Mouse (Mus musculus) embryonic facial prominence, embryonic 11.5 days (tissue): ENCODE measurements around the gene Fzd7. TPM values are rescaled to one million over a fixed set of nuclear protein-coding genes. Genes with fewer than 3 reads are reported as not detected.
A peak's percentile ranks its signal among the peaks of the same experiment; 100 is the strongest.

Experiments
- ATAC-seq: fragments of 200-750 bp; cut with Nextera tagmentation; replicated peaks from 2 replicates; pipeline ENCODE4 v1.8.0; 2017; ENCODE audit warnings: low read depth; ENCODE audit not compliant: insufficient number of reproducible peaks, low FRiP score, low TSS enrichment
- DNase-seq: peaks from one replicate; pipeline ENCODE4 v3.0.0-alpha.2; 2015; ENCODE audit warnings: low spot score
- H3K27ac ChIP-seq: fragments of 300-500 bp; sonication (generic); replicated peaks from 2 replicates; pipeline ENCODE4 v1.5.1; 2014; ENCODE audit warnings: mild to moderate bottlenecking, low read depth, low read length, control low read depth
- H3K27me3 ChIP-seq: fragments of 300-500 bp; sonication (generic); 2 replicates; pipeline ENCODE4 v1.6.1; 2014; ENCODE audit warnings: mild to moderate bottlenecking, low read length, moderate library complexity, mixed read lengths; ENCODE audit not compliant: control insufficient read depth, insufficient read depth
- H3K36me3 ChIP-seq: fragments of 300-500 bp; sonication (generic); replicated peaks from 2 replicates; pipeline ENCODE4 v1.6.1; 2014; ENCODE audit warnings: low read depth, mild to moderate bottlenecking, low read length, moderate library complexity, mixed read lengths; ENCODE audit not compliant: control insufficient read depth, insufficient read depth
- H3K4me1 ChIP-seq: fragments of 300-500 bp; sonication (generic); 2 replicates; pipeline ENCODE4 v1.6.1; 2014; ENCODE audit warnings: low read length, mixed read lengths; ENCODE audit not compliant: control insufficient read depth, insufficient read depth
- H3K4me2 ChIP-seq: fragments of 300-500 bp; sonication (generic); 2 replicates; pipeline ENCODE4 v1.6.1; 2014; ENCODE audit warnings: low read depth, mild to moderate bottlenecking, control low read depth, low read length, moderate library complexity
- H3K4me3 ChIP-seq: fragments of 300-500 bp; sonication (generic); 2 replicates; pipeline ENCODE4 v1.5.1; 2014; ENCODE audit warnings: low read depth, low read length, control low read depth
- H3K9ac ChIP-seq: fragments of 300-500 bp; sonication (generic); replicated peaks from 2 replicates; pipeline ENCODE4 v1.6.1; 2014; ENCODE audit warnings: mild to moderate bottlenecking, control low read depth, low read length
- H3K9me3 ChIP-seq: fragments of 300-500 bp; sonication (generic); replicated peaks from 2 replicates; pipeline ENCODE4 v1.6.1; 2016; ENCODE audit warnings: mild to moderate bottlenecking, low read length, inconsistent platforms, mixed read lengths; ENCODE audit not compliant: control insufficient read depth
- WGBS: fragments of 180-500 bp; shearing (Covaris S2); extraction: QIAGEN DNeasy Blood & Tissue Kit; methylation state at CpG from one replicate; pipeline ENCODE4 v1.1.7; 2014; 5-methylcytosine and 5-hydroxymethylcytosine counted together
- polyA plus RNA-seq: library from polyadenylated mRNA; unstranded; fragments of >200 nt; fragmentation: Nextera tagmentation; extraction: Ambion mirVana; gene quantifications from 2 replicates; pipeline ENCODE4 v1.2.1, GENCODE M21; 2014

The Fzd7 gene
- polyA plus RNA-seq, 1 experiment from 2014 or later = 19.3 TPM

DNA sequence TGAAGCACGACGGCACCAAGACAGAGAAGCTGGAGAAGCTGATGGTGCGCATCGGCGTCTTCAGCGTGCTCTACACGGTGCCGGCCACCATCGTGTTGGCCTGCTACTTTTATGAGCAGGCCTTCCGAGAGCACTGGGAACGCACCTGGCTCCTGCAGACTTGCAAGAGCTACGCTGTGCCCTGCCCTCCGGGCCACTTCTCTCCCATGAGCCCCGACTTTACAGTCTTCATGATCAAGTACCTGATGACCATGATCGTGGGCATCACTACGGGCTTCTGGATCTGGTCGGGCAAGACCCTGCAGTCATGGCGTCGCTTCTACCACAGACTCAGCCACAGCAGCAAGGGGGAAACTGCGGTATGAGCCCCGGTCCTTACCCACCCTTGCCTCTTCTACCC, 2.1 kb downstream of the Fzd7 start:
- no peak for ATAC-seq
- WGBS = 2% methylated on average over 21 of the region's 21 CpGs
- peak; percentile 39 for DNase-seq
- H3K27ac ChIP-seq = peak overlapping the region; percentile 53; the same call in 1 of the 2 replicates
- no peaks in the 10 kb centered on the region for H3K9me3 ChIP-seq
- H3K4me1 ChIP-seq = peaks cover 5% of the 10 kb centered on the region
- peak overlapping the region; percentile 96 for H3K9ac ChIP-seq
- no peaks in the 10 kb centered on the region for H3K27me3 ChIP-seq
- H3K36me3 ChIP-seq = no peaks in the 10 kb centered on the region
- peak overlapping the region; percentile 95 for H3K4me2 ChIP-seq
- peak overlapping the region; percentile 87 for H3K4me3 ChIP-seq

GRCm38 (mm10) chr1:59484791-59485785, 2.9 kb downstream of the Fzd7 start:
- 2% methylated on average over 16 of the region's 16 CpGs for WGBS
- H3K4me1 ChIP-seq = peaks cover 5% of the 10 kb centered on the region
- peak overlapping the region; percentile 95 for H3K4me2 ChIP-seq
- peak overlapping the region; percentile 96 for H3K9ac ChIP-seq
- no peaks in the 10 kb centered on the region for H3K36me3 ChIP-seq
- no peaks in the 10 kb centered on the region for H3K9me3 ChIP-seq
- ATAC-seq (no peak), DNase-seq (peak; percentile 60)
- H3K4me3 ChIP-seq = peak overlapping the region; percentile 87
- peak overlapping the region; percentile 53 for H3K27ac ChIP-seq
- no peaks in the 10 kb centered on the region for H3K27me3 ChIP-seq

DNA sequence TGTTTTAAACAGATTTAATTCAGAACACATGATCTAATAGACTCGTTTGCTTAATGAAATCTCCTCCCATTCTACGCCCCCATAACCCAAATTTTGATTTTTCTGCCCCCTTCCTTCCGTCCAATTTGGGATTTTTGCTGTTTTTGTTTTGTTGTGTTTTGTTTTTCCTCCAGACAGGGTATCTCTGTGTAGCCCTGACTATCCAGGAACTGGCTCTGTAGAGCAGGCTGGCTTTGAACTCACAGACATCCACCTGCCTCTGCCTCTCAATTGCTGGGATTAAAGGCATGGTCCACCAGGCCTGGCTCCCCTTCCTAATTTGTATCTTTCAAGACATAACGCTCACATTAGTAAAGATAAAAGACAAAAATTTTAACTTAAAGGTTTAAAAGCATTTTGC, 3.6 kb downstream of the Fzd7 start:
- H3K4me3 ChIP-seq = peak overlapping the region; percentile 87
- H3K27ac ChIP-seq = no peak overlapping the region
- no peaks in the 10 kb centered on the region for H3K27me3 ChIP-seq
- WGBS = 30% methylated on average over 4 of the region's 4 CpGs
- H3K4me2 ChIP-seq = peak overlapping the region; percentile 95
- H3K4me1 ChIP-seq = peaks cover 5% of the 10 kb centered on the region
- DNase-seq = no peak
- no peaks in the 10 kb centered on the region for H3K36me3 ChIP-seq
- no peak for ATAC-seq
- no peaks in the 10 kb centered on the region for H3K9me3 ChIP-seq
- H3K9ac ChIP-seq = peak overlapping the region; percentile 96; the same call in 1 of the 2 replicates

GRCm38 (mm10) chr1:59487651-59488051, 5.4 kb downstream of the Fzd7 start:
- H3K4me3 ChIP-seq = peak overlapping the region; percentile 17
- no peak for ATAC-seq
- H3K4me1 ChIP-seq = peaks cover 5% of the 10 kb centered on the region
- H3K27ac ChIP-seq = no peak overlapping the region
- no peaks in the 10 kb centered on the region for H3K36me3 ChIP-seq
- peak overlapping the region; percentile 37 for H3K4me2 ChIP-seq
- H3K27me3 ChIP-seq = no peaks in the 10 kb centered on the region
- H3K9me3 ChIP-seq = no peaks in the 10 kb centered on the region
- DNase-seq = peak; percentile 66
- WGBS = 3% methylated on average over 10 of the region's 10 CpGs
- H3K9ac ChIP-seq = no peak overlapping the region

- H3K36me3 ChIP-seq = no peaks in the 10 kb centered on the region
- H3K27me3 ChIP-seq = no peaks in the 10 kb centered on the region
- ATAC-seq (no peak), DNase-seq (no peak)
- H3K4me3 ChIP-seq = no peak overlapping the region
- H3K9me3 ChIP-seq = no peaks in the 10 kb centered on the region
- H3K27ac ChIP-seq = no peak overlapping the region
- 46% methylated on average over 4 of the region's 4 CpGs for WGBS
- H3K9ac ChIP-seq = no peak overlapping the region
- H3K4me1 ChIP-seq = peaks cover 5% of the 10 kb centered on the region
- no peak overlapping the region for H3K4me2 ChIP-seq
These were observed 6.3 kb downstream of the Fzd7 start for GRCm38 (mm10) chr1:59488481-59488880.

DNA sequence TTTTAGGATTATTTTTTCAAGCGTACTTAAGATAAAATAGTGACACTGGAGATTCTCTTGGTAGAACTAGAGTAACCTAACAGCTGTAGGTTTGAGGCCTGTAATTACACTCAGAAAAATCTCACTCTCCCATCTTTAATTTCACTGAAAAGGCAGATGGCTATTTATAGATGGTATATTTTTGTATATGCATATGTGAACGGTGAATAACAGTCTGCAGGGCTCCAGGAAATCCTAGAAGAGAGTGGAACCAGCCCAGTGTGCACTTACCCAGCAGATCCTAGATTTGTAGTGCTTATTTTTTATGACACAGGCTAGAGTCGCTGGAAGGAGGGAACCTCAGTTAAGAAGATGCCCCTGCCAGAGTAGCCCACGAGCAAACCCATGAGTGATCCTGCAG, 6.8 kb downstream of the Fzd7 start:
- Histone ChIP-seq H3K27me3 (no peaks in the 10 kb centered on the region), H3K9ac (no peak overlapping the region), H3K4me3 (no peak overlapping the region), H3K4me1 (peaks cover 5% of the 10 kb centered on the region), H3K36me3 (no peaks in the 10 kb centered on the region), H3K4me2 (no peak overlapping the region), H3K9me3 (no peaks in the 10 kb centered on the region), H3K27ac (no peak overlapping the region)
- 56% methylated on average over 4 of the region's 4 CpGs for WGBS
- no peak for ATAC-seq
- DNase-seq = no peak

- Histone ChIP-seq H3K27me3 (no peaks in the 10 kb centered on the region), H3K4me3 (no peak overlapping the region), H3K4me1 (peaks cover 5% of the 10 kb centered on the region), H3K27ac (no peak overlapping the region), H3K4me2 (no peak overlapping the region), H3K36me3 (no peaks in the 10 kb centered on the region), H3K9me3 (no peaks in the 10 kb centered on the region), H3K9ac (no peak overlapping the region)
- ATAC-seq = no peak
- 72% methylated on average over 9 of the region's 9 CpGs for WGBS
- DNase-seq = no peak
These were observed 9.3 kb downstream of the Fzd7 start for GRCm38 (mm10) chr1:59491517-59491916.

DNA sequence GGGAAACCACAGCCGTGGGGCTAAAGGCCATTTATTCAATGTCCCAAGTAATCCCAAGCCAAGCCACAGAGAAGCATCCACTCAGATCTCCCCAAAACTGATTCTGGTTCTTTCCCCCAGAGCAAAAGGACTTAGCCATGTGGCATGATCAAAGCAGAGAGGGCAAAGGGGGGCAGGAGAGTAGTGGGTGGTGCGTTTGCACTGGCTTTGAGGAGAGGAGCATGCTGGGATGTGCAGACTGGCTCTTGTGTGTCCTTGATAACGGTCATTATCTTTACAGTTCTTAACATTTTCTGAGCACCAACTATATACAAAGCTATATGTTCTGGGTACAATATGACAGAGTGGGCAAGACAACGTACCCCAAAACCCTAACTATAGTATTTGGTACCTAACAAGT, 10.2 kb downstream of the Fzd7 start:
- Histone ChIP-seq H3K4me1 (peaks cover 4% of the 10 kb centered on the region; the same call in 1 of the 2 replicates), H3K9ac (no peak overlapping the region), H3K9me3 (no peaks in the 10 kb centered on the region), H3K4me3 (no peak overlapping the region), H3K27me3 (no peaks in the 10 kb centered on the region), H3K36me3 (no peaks in the 10 kb centered on the region), H3K27ac (no peak overlapping the region), H3K4me2 (no peak overlapping the region)
- ATAC-seq = no peak
- WGBS = 60% methylated on average over 4 of the region's 4 CpGs
- DNase-seq = no peak
